Comparison of ENCODE assay signal across 9 mouse cellular contexts in the genomic region with DNA sequence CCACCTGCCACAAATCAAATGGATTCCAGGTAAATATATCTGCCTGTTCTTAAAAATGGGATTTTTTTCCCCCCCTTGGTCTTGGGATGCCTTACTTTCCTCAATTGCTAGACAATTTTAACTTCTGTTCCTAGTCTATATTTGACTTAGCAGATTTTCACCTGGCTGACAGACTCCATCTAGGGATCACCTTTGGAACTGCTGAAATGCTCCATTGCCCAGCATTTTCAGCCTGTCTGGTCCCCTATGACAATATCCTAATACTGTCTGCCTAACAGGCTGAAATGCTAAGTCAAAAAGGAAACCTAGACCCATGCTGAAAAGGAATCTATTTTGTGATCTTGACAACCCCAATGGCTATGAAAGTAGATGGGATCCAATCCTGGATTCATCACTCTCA. TPM values are rescaled to one million over a fixed set of nuclear protein-coding genes. Genes with fewer than 3 reads are reported as not detected.
A peak's percentile ranks its signal among the peaks of the same experiment; 100 is the strongest.
DNase-seq lines count a peak whose midpoint lies in the region; ATAC-seq and TF ChIP-seq lines count a peak whose summit lies in the region.
"Had no signal": no experiment of that assay in that cellular context is flagged by ENCODE, and none has a peak within 500 bp of the region (broad histone marks: within the 10 kb centered on the region; RNA-seq: fewer than 3 reads in every experiment).

No protein-coding gene starts in this region.

- TF ChIP-seq POLR2A in cerebellum, adult 2 months (IDR thresholded peaks at IDR 0.05; ENCODE audit: borderline replicate concordance, insufficient read depth, low read length) = no peak

- H3K36me3 ChIP-seq in liver, embryonic 14.5 days (replicated peaks; ENCODE audit: control insufficient read depth, insufficient read depth, low read depth) = no peaks in the 10 kb centered on the region
- no peaks in the 10 kb centered on the region for H3K36me3 ChIP-seq in splenic B cell, adult 2 months (ENCODE audit: control insufficient read depth, insufficient read depth, low read length, poor library complexity, severe bottlenecking)
- H3K36me3 ChIP-seq: liver, embryonic 15.5 days had no signal

- peak; percentile 15 for DNase-seq in cerebellum, adult 2 months
- no peak for DNase-seq in liver, embryonic 14.5 days (ENCODE audit: low read depth in 3 of 3, low spot score in 3 of 3)
- no peak for DNase-seq in liver
- peak; percentile 49 for DNase-seq in brain, adult 2 months (ENCODE audit: low read depth, low spot score)
- DNase-seq in kidney, adult 8-10 months = peak; percentile 24 to 56
- DNase-seq in splenic B cell, adult 2 months (ENCODE audit: low read depth, low spot score) = peak; percentile 40

- H3K27me3 ChIP-seq in cerebellum, adult 2 months (ENCODE audit: control insufficient read depth, insufficient read depth, low read length) = no peaks in the 10 kb centered on the region
- no peaks in the 10 kb centered on the region for H3K27me3 ChIP-seq in liver, embryonic 14.5 days (ENCODE audit: control insufficient read depth, insufficient read depth, low read length)
- no peaks in the 10 kb centered on the region for H3K27me3 ChIP-seq in splenic B cell, adult 2 months (ENCODE audit: control insufficient read depth, insufficient read depth, low read length, poor library complexity, severe bottlenecking)
- H3K27me3 ChIP-seq: liver, embryonic 15.5 days had no signal

- no peak overlapping the region for H3K27ac ChIP-seq in cerebellum, adult 2 months (ENCODE audit: insufficient read depth, low read length)
- H3K27ac ChIP-seq in liver, embryonic 14.5 days = no peak overlapping the region
- H3K27ac ChIP-seq: liver, embryonic 15.5 days had no signal

- no peak overlapping the region for H3K4me3 ChIP-seq in cerebellum, adult 2 months (replicated peaks; ENCODE audit: insufficient read depth, low read depth, low read length)
- H3K4me3 ChIP-seq in liver, embryonic 14.5 days (ENCODE audit: insufficient read depth in 1 of 2, low read depth in 2 of 2, low read length in 2 of 2) = no peak overlapping the region
- H3K4me3 ChIP-seq: liver, embryonic 15.5 days had no signal

- no peak overlapping the region for H3K4me2 ChIP-seq in liver, embryonic 14.5 days (ENCODE audit: low read depth)
- H3K4me2 ChIP-seq: liver, embryonic 15.5 days had no signal

- no peak for ATAC-seq in cerebellum, adult (ENCODE audit: insufficient number of reproducible peaks, low FRiP score, low TSS enrichment)
- no peak for ATAC-seq in liver, embryonic 14.5 days (ENCODE audit: insufficient read depth)
- ATAC-seq in erythroid progenitor cell, adult 5-6 weeks (replicated peaks; ENCODE audit: low FRiP score, poor library complexity, severe bottlenecking) = no peak

- H3K4me1 ChIP-seq in cerebellum, adult 2 months (ENCODE audit: control insufficient read depth, insufficient read depth, low read length) = no peaks in the 10 kb centered on the region
- H3K4me1 ChIP-seq in liver, embryonic 14.5 days (replicated peaks; ENCODE audit: control insufficient read depth in 2 of 2, insufficient read depth in 2 of 2, low read length in 1 of 2) = no peaks in the 10 kb centered on the region
- H3K4me1 ChIP-seq: liver, embryonic 15.5 days had no signal

- no peak overlapping the region for H3K9ac ChIP-seq in liver, embryonic 14.5 days (replicated peaks)
- H3K9ac ChIP-seq: liver, embryonic 15.5 days had no signal

- no peaks in the 10 kb centered on the region for H3K9me3 ChIP-seq in liver, embryonic 14.5 days (ENCODE audit: control insufficient read depth, low read length)
- H3K9me3 ChIP-seq: liver, embryonic 15.5 days had no signal

- TF ChIP-seq EP300 in liver, embryonic 14.5 days (IDR thresholded peaks at IDR 0.05; ENCODE audit: low read depth) = no peak

- TF ChIP-seq CTCF in cerebellum, adult 2 months (IDR thresholded peaks at IDR 0.05; ENCODE audit: borderline replicate concordance, insufficient read depth, low read depth, low read length) = peak; percentile 44; the same call in 1 of the 2 replicates
- TF ChIP-seq CTCF in liver, embryonic 14.5 days (IDR thresholded peaks at IDR 0.05; ENCODE audit: low read depth) = peak; percentile 22; the same call in 1 of the 2 replicates

RNA-seq across cellular contexts. Expression of a gene that starts 31.7 kb away (rescaled TPM):
- 4.9 and 5.1 TPM in 2 replicates for polyA plus RNA-seq in cerebellum, adult 2 months (2012; rRNA removed)
- polyA plus RNA-seq in liver, embryonic 14.5 days (2012; rRNA removed) = 0.25 and 0.51 TPM in 2 replicates
- 0.64 and 1.3 TPM in 2 replicates for polyA plus RNA-seq in liver, embryonic 14.5 days (2014; fragmentation: Nextera tagmentation; extraction: Ambion mirVana)
- not detected in 2 replicates for total RNA-seq in erythroid progenitor cell, adult 5-6 weeks (2015; ENCODE audit: low replicate concordance)
- total RNA-seq in erythroid progenitor cell, adult 5-6 weeks (2017; ENCODE audit: low replicate concordance) = not detected in 2 replicates

RNA-seq across cellular contexts. Expression of a gene that starts 59.7 kb away (rescaled TPM):
- 20.3 and 22.3 TPM in 2 replicates for polyA plus RNA-seq in cerebellum, adult 2 months (2012; rRNA removed)
- 0.26 and 0.27 TPM in 2 replicates for polyA plus RNA-seq in liver, embryonic 14.5 days (2012; rRNA removed)
- polyA plus RNA-seq in liver, embryonic 14.5 days (2014; fragmentation: Nextera tagmentation; extraction: Ambion mirVana) = 0.19 and 0.30 TPM in 2 replicates
- total RNA-seq in erythroid progenitor cell, adult 5-6 weeks (2015; ENCODE audit: low replicate concordance) = not detected in 2 replicates
- total RNA-seq in erythroid progenitor cell, adult 5-6 weeks (2017; ENCODE audit: low replicate concordance) = not detected in 2 replicates

Comparison
In these comparisons a context has a peak if more than half of its experiments do, and no peak if none do; other contexts are left out.
1. DNase-seq: peak in cerebellum, adult 2 months (2 of 2), brain, adult 2 months (single experiment), kidney, adult 8-10 months (2 of 2) and splenic B cell, adult 2 months (single experiment); none in liver, embryonic 14.5 days (0 of 3) and liver (single experiment).
2. RNA of a gene that starts 59.7 kb away (polyA plus RNA-seq): 20.3 to 22.3 TPM in cerebellum, adult 2 months; 0.19 to 0.30 TPM in liver, embryonic 14.5 days; every median in the first group is over 10 times any median in the second.